Mouse (Mus musculus) liver, adult 2 months (tissue): ENCODE measurements at regions not wholly inside any gene's neighbourhood (a gene's known extent, or its start where the extent isn't known, plus 50 kb on each side); places are given as distances from the start of the nearest gene placed in this dataset.

Source experiments
- CTCF ChIP-seq: fragments of 200-500 bp; IDR thresholded peaks from 2 replicates; pipeline ENCODE4 v1.5.1; 2011; ENCODE audit warnings: low read depth, low read length, control low read depth
- POLR2A ChIP-seq: fragments of 200-500 bp; IDR thresholded peaks from 2 replicates; pipeline ENCODE4 v1.6.1; 2011; ENCODE audit warnings: low read length, control low read depth; ENCODE audit not compliant: insufficient read depth; ENCODE audit errors: extremely low read depth

DNA sequence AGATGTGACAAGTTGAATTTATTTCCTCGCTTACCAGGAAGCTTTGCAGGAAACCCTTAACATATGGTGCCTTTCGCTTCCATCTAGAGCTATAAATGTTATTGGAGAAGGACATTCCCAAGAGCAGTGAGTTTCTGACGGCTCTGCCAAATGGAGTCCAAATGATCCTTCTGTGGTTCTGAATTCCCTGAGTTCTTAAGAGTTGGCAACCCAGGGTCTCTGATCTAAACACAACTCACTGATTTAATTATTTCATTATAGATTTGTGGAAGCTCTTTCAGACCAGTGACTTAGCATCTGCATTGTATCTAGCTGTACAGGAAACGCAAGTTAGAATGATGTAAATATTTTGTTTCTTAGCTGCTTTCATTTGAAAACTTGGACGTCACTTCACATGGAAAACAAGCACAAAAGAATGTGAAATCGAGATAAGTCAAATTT is 1059.5 kb downstream of the Adgrl2 start:
- TF ChIP-seq CTCF: no peak
- TF ChIP-seq POLR2A: no peak
